Mouse (Mus musculus): ENCODE results near the gene Nxph4. TPM values are rescaled to one million over a fixed set of nuclear protein-coding genes. Genes with fewer than 3 reads are reported as not detected.

Nxph4 gene
- polyA plus RNA-seq, 1 experiment from 2014 or later = 4.2 TPM

DNA sequence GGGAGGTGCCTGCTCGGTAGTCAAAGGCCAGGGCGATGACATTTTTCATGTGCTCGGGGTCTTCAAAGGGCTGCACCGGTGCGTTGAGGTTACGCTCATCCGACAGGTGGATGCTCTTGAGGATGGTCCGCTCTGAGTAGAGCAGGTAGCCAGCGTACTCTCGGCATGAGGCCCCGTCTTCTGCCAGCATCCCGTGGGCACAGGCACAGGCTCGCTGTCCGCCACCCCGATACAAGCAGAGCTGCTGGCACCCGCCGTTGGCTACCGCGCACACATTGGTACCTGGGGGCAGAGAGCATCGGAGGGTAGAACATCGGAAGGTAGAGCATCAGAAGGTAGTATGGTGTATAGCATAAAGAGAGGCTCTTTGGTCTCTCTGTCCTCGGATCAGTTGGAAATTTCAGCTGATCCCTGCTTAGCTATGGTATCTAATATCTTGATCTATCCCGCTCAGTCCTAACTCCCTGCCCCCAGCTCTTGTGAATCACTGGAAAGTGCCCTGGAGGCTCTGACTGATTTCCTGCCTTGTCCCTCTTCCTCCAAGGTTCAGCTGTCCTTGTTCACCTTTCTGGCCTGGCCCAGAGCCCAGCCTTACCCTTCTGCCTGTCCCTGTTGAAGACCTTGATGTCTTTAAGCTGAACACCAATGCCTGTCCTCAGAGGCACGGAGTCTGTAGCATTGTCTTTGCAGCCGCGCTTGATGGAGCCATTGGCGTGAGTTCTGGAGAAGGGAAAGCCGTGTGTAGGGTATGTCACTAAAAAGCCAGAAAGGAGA lies 32.4 kb upstream of the Nxph4 start:
- Histone ChIP-seq H3K4me3 (replicated peaks) (no peak overlapping the region), H3K4me1 (replicated peaks) (0 out of 2 replicates have a peak, but pooled peaks cover 7% of the 10 kb centered on the region), H3K36me3 (peaks cover 91% of the 10 kb centered on the region), H3K9ac (replicated peaks) (no peak overlapping the region), H3K9me3 (no peaks in the 10 kb centered on the region), H3K27ac (no peak overlapping the region), H3K27me3 (no peaks in the 10 kb centered on the region), H3K4me2 (no peak overlapping the region)
- 95% methylated on average over 28 of the region's 28 CpGs for WGBS
- ATAC-seq (ENCODE audit: insufficient number of reproducible peaks, insufficient read depth, low FRiP score, low TSS enrichment, low read depth) = no peak

DNA sequence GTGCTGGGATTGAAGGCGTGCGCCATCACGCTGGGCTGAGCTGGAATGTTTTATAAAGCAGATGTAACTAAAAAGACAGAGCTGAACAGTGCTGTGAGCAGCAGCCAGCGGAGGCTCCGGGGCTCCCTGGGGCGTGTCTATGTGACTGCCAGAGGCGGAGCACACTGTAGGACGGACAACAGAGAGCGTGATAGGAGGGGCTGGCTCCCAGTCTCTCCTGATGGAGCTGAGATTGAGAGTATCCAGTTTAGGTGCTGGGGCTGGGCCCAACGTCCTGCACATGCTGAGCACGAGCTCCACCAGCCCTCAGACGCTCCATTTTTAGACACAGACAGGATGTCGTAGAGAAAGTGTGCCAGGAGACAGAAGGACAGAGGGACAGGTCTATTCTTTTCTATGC lies 29.9 kb upstream of the Nxph4 start:
- WGBS = 60% methylated on average over 13 of the region's 13 CpGs
- Histone ChIP-seq H3K27me3 (no peaks in the 10 kb centered on the region), H3K4me2 (no peak overlapping the region), H3K4me1 (replicated peaks) (0 out of 2 replicates have a peak, but pooled peaks cover 7% of the 10 kb centered on the region), H3K9ac (replicated peaks) (peak overlapping the region; percentile 14; the same call in 1 of the 2 replicates), H3K36me3 (peaks cover 93% of the 10 kb centered on the region), H3K4me3 (replicated peaks) (no peak overlapping the region), H3K9me3 (no peaks in the 10 kb centered on the region), H3K27ac (no peak overlapping the region)
- no peak for ATAC-seq (ENCODE audit: insufficient number of reproducible peaks, insufficient read depth, low FRiP score, low TSS enrichment, low read depth)

DNA sequence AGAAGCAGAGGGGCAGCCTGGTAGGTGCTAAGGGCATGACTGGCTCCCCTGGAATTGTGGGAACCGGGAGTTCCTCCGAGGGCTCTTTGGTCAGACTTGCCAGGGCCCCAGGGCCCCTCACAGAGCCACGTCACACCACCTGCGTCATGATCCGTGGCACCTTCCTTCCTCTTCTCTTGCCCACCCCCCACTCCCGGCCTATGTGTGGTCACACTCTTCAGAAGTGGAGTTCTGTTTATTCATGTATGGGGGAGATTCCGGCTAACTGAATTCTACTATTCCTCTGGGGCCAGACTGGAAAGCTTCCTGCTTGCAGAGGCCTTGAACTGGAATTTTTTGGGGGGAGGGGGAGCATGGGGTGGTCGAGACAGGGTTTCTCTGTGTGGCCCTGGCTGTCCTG lies 29.5 kb upstream of the Nxph4 start:
- ATAC-seq (ENCODE audit: insufficient number of reproducible peaks, insufficient read depth, low FRiP score, low TSS enrichment, low read depth) = no peak
- Histone ChIP-seq H3K9me3 (no peaks in the 10 kb centered on the region), H3K9ac (replicated peaks) (peak overlapping the region; percentile 14; the same call in 1 of the 2 replicates), H3K4me2 (no peak overlapping the region), H3K27ac (no peak overlapping the region), H3K4me1 (replicated peaks) (0 out of 2 replicates have a peak, but pooled peaks cover 7% of the 10 kb centered on the region), H3K27me3 (no peaks in the 10 kb centered on the region), H3K4me3 (replicated peaks) (no peak overlapping the region), H3K36me3 (peaks cover 93% of the 10 kb centered on the region)
- 82% methylated on average over 8 of the region's 8 CpGs for WGBS

DNA sequence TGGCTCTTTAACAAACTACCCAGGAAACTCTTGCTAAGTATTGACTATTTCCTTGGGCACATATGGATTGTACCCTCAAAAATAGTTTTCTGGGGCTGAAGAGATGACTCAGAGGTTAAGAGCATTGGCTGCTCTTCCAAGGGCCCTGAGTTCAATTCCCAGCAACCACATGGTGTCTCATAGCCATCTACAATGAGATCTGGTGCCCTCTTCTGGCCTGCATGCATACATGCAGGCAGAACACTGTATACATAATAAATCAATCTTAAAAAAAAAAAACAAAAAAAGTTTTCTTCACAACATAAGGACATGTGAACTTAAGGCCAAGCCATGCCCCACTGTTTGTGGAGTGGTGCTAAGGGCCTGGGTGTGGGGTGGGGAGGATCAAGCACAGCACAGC lies 26.8 kb upstream of the Nxph4 start:
- Histone ChIP-seq H3K36me3 (peaks cover 97% of the 10 kb centered on the region), H3K4me2 (no peak overlapping the region), H3K4me1 (replicated peaks) (0 out of 2 replicates have a peak, but pooled peaks cover 7% of the 10 kb centered on the region), H3K9ac (replicated peaks) (no peak overlapping the region), H3K9me3 (no peaks in the 10 kb centered on the region), H3K27ac (no peak overlapping the region), H3K4me3 (replicated peaks) (no peak overlapping the region), H3K27me3 (no peaks in the 10 kb centered on the region)
- no peak for ATAC-seq (ENCODE audit: insufficient number of reproducible peaks, insufficient read depth, low FRiP score, low TSS enrichment, low read depth)

DNA sequence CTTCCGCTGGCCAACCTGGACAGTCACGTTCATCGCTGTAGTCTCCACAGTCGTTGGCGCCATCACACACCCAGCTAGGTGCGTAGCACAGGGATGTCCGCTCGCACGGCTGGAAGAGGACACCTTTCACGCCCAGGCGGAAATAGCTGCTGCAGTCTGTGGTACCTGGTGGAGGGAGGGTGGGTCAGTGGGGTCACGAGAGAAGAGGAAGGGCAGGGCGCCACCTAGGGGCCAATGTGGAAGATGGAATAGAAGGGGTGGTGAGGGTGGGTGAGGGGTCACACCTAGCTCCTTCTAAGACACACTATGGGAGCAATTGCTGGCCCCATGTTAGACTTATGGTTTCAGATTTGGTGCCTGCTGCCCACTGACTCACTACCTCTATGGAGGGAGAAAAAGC lies 23.0 kb upstream of the Nxph4 start:
- H3K4me3 ChIP-seq (replicated peaks) = no peak overlapping the region
- no peaks in the 10 kb centered on the region for H3K27me3 ChIP-seq
- no peak overlapping the region for H3K27ac ChIP-seq
- no peaks in the 10 kb centered on the region for H3K4me1 ChIP-seq (replicated peaks)
- WGBS = 88% methylated on average over 13 of the region's 13 CpGs
- H3K36me3 ChIP-seq = peaks cover 100% of the 10 kb centered on the region
- ATAC-seq (ENCODE audit: insufficient number of reproducible peaks, insufficient read depth, low FRiP score, low TSS enrichment, low read depth) = no peak
- no peak overlapping the region for H3K4me2 ChIP-seq
- no peaks in the 10 kb centered on the region for H3K9me3 ChIP-seq
- H3K9ac ChIP-seq (replicated peaks) = no peak overlapping the region

DNA sequence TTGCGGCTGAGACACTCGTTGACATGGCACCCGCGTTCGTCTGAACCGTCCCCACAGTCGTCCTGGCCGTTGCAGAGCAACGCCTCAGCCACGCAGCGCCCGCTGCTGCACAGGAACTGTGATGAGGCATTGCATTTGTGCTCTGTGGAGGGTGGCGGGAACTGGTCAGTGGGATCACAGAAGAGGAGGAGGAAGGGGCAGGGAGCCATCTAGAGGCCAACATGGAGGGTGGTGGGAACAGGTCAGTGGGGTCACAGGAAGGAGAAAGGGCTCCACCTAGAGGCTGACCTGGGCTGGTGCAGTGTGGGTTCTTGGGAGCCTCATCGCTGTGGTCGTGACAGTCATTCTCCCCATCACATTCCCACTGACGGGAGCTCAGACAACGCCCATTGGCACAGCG lies 21.3 kb upstream of the Nxph4 start:
- Histone ChIP-seq H3K36me3 (peaks cover 100% of the 10 kb centered on the region), H3K4me3 (replicated peaks) (no peak overlapping the region), H3K4me1 (replicated peaks) (no peaks in the 10 kb centered on the region), H3K27ac (0 out of 2 replicates have a peak overlapping the region, but pooled peaks have one; percentile 5), H3K9ac (replicated peaks) (no peak overlapping the region), H3K9me3 (no peaks in the 10 kb centered on the region), H3K4me2 (no peak overlapping the region), H3K27me3 (no peaks in the 10 kb centered on the region)
- ATAC-seq (ENCODE audit: insufficient number of reproducible peaks, insufficient read depth, low FRiP score, low TSS enrichment, low read depth) = no peak
- WGBS = 71% methylated on average over 18 of the region's 18 CpGs

DNA sequence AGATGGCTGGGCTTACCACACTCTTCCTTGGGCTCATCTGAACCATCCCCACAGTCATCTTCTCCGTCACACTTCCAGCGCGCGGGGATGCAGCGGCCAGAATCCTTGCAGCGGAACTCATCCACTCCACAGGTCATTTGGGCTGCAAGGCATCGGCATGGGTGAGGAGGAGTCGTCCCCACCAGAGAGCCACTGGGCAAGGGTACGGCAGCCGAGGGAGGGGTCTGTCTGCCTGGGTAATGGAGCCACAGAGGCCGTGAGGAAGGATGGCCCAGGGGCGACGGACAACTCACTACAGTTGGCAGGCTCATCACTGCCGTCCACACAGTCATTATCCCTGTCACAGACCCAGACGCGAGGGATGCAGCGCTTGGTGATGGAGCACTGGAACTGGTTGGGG lies 15.5 kb upstream of the Nxph4 start:
- no peaks in the 10 kb centered on the region for H3K27me3 ChIP-seq
- no peaks in the 10 kb centered on the region for H3K9me3 ChIP-seq
- H3K4me3 ChIP-seq (replicated peaks) = no peak overlapping the region
- H3K4me1 ChIP-seq (replicated peaks) = no peaks in the 10 kb centered on the region
- H3K4me2 ChIP-seq = no peak overlapping the region
- peaks cover 100% of the 10 kb centered on the region for H3K36me3 ChIP-seq
- H3K27ac ChIP-seq = no peak overlapping the region
- H3K9ac ChIP-seq (replicated peaks) = no peak overlapping the region
- WGBS = 90% methylated on average over 17 of the region's 17 CpGs
- no peak for ATAC-seq (ENCODE audit: insufficient number of reproducible peaks, insufficient read depth, low FRiP score, low TSS enrichment, low read depth)

DNA sequence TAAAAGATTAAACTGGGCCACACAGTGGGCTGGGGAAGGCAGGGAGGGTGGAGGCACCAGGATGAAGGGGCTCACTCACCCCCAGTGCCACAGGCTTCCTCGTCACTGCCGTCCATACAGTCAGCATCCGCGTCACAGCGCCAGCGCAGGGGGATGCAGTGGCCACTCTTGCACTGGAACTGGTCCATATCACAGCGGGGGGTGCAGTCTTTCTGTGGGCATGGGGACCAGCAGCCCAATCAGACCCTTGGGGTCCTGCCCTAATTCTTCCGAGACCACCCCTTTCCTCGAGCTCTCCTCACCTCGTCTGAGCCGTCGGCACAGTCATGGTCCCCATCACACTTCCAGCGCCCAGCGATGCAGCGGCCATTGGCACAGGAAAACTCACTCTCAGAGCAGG lies 13.9 kb upstream of the Nxph4 start:
- no peaks in the 10 kb centered on the region for H3K9me3 ChIP-seq
- WGBS = 94% methylated on average over 15 of the region's 15 CpGs
- ATAC-seq (ENCODE audit: insufficient number of reproducible peaks, insufficient read depth, low FRiP score, low TSS enrichment, low read depth) = no peak
- no peaks in the 10 kb centered on the region for H3K4me1 ChIP-seq (replicated peaks)
- no peak overlapping the region for H3K4me3 ChIP-seq (replicated peaks)
- no peak overlapping the region for H3K27ac ChIP-seq
- no peak overlapping the region for H3K4me2 ChIP-seq
- peaks cover 100% of the 10 kb centered on the region for H3K36me3 ChIP-seq
- H3K9ac ChIP-seq (replicated peaks) = no peak overlapping the region
- H3K27me3 ChIP-seq = no peaks in the 10 kb centered on the region

DNA sequence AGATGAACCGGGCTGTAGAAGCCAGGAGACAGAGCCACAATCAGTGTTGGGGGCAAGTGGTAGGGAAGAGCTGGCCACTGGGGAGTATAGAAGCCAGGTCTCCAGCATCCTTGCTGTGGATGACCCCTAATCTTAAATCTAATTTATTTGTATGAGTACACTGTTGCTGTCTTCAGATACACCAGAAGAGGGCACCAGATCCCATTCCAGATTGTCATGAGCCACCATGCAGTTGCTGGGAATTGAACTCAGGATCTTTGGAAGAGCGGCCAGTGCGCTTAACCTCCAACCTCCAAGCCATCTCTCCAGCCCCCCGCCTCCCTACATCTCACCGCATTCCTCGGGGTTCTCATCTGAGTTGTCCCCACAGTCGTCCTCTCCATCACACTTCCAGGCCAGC lies 12.1 kb upstream of the Nxph4 start:
- Histone ChIP-seq H3K4me1 (replicated peaks) (no peaks in the 10 kb centered on the region), H3K9ac (replicated peaks) (no peak overlapping the region), H3K4me3 (replicated peaks) (no peak overlapping the region), H3K36me3 (peaks cover 100% of the 10 kb centered on the region), H3K9me3 (no peaks in the 10 kb centered on the region), H3K4me2 (no peak overlapping the region), H3K27me3 (no peaks in the 10 kb centered on the region), H3K27ac (no peak overlapping the region)
- 91% methylated on average over 7 of the region's 7 CpGs for WGBS
- ATAC-seq (ENCODE audit: insufficient number of reproducible peaks, insufficient read depth, low FRiP score, low TSS enrichment, low read depth) = no peak

DNA sequence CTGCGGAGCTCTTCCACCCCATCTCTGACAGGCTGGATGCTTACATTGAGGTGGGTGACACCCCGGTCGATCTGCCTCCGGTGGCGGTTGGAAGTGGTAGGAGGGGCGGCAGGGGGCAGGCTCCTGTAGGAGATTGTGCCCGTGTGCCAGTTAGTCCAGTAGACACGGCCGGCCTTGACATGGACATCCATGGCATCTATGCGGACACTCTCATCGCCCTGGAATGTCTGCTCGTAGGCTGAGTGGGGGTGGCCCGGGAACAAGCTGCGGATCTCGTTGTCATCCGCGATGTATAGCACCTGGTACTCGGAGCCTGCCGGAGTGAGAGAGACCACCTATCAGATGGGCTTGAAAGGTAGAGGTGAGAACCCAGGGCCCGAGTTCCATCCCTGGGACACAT lies 10.0 kb upstream of the Nxph4 start:
- Histone ChIP-seq H3K4me2 (no peak overlapping the region), H3K4me1 (replicated peaks) (no peaks in the 10 kb centered on the region), H3K9ac (replicated peaks) (no peak overlapping the region), H3K4me3 (replicated peaks) (no peak overlapping the region), H3K9me3 (no peaks in the 10 kb centered on the region), H3K27me3 (no peaks in the 10 kb centered on the region), H3K27ac (no peak overlapping the region), H3K36me3 (peaks cover 100% of the 10 kb centered on the region)
- WGBS = 92% methylated on average over 20 of the region's 20 CpGs
- no peak for ATAC-seq (ENCODE audit: insufficient number of reproducible peaks, insufficient read depth, low FRiP score, low TSS enrichment, low read depth)

DNA sequence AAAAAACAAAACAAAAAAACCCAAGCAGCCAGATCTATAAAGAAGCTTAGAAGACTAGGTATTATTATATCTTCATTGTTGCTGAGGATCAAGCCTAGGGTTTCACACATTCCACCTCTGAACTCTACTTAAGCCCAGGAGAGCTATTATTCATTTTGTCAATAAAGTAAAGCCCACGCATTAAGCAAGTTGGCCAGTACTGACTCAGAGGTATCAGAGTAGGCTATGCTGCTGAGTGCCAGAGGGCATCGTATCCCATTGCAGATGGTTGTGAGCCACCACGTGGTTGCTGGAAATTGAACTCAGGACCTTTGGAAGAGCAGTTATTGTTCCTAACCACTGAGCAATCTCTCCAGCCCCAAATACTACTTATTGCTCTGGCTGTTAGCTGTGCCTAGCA lies 9.6 kb upstream of the Nxph4 start:
- WGBS = 69% methylated on average over 3 of the region's 3 CpGs
- Histone ChIP-seq H3K4me1 (replicated peaks) (no peaks in the 10 kb centered on the region), H3K9me3 (no peaks in the 10 kb centered on the region), H3K27ac (no peak overlapping the region), H3K9ac (replicated peaks) (no peak overlapping the region), H3K4me2 (no peak overlapping the region), H3K4me3 (replicated peaks) (no peak overlapping the region), H3K36me3 (peaks cover 100% of the 10 kb centered on the region), H3K27me3 (no peaks in the 10 kb centered on the region)
- no peak for ATAC-seq (ENCODE audit: insufficient number of reproducible peaks, insufficient read depth, low FRiP score, low TSS enrichment, low read depth)

DNA sequence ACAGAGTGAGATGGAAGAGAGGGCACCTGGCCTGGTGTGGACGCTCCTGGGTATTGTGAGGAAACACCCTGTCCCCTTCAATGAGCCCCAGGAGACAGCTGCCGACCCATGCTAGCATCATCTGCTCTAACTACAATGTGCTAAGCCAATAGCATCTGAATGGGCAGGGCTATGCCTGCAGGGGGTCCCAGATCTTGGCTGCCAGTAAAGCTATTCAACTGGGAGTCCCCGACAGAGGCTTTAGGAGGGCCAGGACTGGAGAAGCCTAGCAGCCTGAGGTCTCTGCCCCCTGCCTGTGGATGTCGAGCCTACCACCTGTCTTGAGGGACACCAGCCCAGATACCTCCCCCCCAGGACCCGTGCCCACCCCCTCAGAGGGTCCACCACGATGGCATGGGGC lies 8.4 kb upstream of the Nxph4 start:
- no peak for ATAC-seq (ENCODE audit: insufficient number of reproducible peaks, insufficient read depth, low FRiP score, low TSS enrichment, low read depth)
- no peak overlapping the region for H3K9ac ChIP-seq (replicated peaks)
- H3K4me3 ChIP-seq (replicated peaks) = no peak overlapping the region
- H3K27me3 ChIP-seq = no peaks in the 10 kb centered on the region
- H3K27ac ChIP-seq = no peak overlapping the region
- H3K9me3 ChIP-seq = no peaks in the 10 kb centered on the region
- H3K4me2 ChIP-seq = no peak overlapping the region
- 55% methylated on average over 6 of the region's 6 CpGs for whole genome bisulfite sequencing
- no peaks in the 10 kb centered on the region for H3K4me1 ChIP-seq (replicated peaks)
- H3K36me3 ChIP-seq = peaks cover 96% of the 10 kb centered on the region
